Mouse (Mus musculus) lung, postnatal 25 days (tissue): Measurements from ENCODE around the gene Plekha8.

Experiments
- DNase-seq: peaks from one replicate; pipeline ENCODE4 v3.0.0; 2022; ENCODE audit warnings: low spot score

Plekha8 gene

DNA sequence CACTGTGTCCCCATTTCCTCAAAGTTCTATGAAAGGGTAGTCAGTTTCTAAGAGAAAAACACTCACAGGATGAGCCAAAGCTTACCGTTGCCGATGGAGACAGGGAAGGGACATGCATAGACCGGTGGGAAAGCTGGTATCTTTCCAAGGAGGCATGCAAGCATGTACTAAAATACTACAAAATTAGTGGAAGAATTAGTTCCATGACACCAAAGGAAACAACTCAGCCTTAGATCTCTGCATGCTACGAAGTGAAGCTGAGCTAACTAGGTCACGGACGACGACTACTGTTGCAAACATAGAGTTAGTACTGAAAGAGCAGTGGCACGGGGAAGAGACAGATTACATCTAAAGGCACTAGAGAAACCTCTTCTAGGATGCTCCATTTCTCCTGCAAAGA lies 8.0 kb upstream of the Plekha8 start:
- no peak for DNase-seq

DNA sequence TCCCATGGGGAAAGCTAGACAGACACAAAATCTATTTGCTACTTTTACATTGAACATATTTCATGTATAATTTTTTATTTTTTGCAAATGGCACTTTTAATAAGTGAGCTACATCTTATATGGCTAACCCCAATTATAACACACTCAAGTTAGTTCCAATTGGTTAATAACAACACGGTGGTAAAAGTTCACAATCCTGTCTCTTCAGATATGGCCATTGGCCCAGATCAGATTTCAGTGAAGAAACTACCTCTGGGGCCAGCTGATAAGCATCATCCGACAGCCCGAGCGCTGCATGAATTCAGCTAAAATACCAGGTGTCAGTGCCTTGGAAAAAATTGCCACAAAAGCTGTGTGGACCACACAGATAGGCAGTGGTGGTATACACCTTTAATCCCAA lies 7.2 kb upstream of the Plekha8 start:
- no peak for DNase-seq

DNA sequence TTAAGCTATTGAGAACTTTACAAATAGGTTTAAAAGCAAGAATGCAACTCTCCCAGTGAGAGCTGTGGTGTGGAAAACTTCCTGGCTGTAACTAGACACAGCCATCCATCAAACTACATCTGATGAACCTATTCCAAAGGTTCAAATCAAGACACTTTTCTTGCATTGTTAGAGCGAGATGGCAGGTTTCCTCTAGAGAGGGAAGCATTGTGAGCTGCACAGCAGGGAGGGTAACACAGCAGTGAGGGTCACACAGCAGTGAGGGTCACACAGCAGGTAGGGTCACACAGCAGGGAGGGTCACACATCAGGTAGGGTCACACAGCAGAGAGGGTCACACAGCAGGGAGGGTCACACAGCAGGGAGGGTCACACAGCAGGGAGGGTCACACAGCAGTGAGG lies 6.7 kb upstream of the Plekha8 start:
- no peak for DNase-seq

DNA sequence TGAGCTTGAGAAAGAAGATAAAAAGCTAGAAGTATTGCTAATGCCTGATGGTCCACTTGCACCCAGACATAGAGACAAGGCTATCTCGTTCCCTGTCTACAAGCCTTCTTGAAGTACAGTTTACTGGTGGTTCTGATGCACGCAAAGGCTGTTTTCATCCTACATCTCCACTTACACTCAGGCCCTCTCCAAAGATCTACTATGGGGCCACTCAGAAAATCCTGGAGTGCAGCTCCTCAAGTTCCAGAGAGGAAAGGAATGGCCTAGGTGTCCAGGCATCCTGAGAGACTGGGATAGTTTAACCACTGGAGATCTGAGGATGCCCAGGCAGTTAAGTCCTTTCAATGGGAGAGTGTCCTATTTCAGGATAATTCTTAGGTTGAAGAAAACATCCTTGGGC lies 4.2 kb upstream of the Plekha8 start:
- no peak for DNase-seq

DNA sequence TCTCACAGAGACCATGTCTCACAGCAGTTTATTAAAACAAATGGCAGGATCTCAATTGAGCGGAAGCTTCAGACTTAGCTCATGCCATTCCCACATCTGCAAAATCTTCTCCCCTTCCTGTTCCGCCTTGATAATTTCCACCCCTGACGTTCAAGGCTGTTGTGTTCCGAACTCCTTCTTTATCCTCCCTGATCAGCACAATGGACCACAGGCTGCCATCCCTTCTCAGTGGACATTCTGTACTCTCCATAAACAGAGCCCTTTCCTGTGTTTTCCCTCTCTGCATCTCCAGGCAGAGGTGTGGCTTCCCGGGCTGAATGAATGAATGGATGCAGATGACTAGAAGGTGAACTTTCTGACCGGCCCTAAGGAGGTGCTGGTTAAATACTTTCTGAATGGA lies 3.1 kb upstream of the Plekha8 start:
- DNase-seq = peak; percentile 72

DNA sequence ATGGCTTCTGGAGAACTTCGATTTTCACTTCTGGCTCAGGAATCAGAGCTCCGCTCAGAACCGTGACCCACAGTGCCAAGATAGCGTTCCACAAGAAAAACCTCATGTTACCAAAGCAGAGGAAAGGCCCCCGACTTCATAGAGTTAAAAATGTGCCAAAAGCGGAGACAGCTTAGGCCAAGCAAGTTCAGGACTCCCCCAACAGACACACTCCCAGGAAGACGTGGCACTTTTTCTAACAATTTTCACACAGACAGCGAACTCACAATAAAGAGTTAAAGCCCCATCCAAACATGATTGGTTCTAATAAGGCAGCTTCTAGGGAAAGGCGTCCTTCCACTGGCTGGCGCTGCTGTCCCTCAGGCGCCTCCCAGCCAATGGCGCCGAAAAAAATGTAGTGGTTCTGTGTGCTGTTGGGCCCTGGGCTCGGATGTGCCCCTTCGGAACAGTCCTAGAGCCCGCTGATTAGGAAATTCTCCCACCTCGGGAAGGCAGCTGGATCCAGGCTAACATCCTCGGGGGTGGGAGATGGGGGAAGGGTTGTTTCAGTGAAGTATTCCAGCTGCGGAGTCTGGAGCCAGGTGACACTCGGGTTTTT lies 1.9 kb upstream of the Plekha8 start:
- peak; percentile 96 for DNase-seq

DNA sequence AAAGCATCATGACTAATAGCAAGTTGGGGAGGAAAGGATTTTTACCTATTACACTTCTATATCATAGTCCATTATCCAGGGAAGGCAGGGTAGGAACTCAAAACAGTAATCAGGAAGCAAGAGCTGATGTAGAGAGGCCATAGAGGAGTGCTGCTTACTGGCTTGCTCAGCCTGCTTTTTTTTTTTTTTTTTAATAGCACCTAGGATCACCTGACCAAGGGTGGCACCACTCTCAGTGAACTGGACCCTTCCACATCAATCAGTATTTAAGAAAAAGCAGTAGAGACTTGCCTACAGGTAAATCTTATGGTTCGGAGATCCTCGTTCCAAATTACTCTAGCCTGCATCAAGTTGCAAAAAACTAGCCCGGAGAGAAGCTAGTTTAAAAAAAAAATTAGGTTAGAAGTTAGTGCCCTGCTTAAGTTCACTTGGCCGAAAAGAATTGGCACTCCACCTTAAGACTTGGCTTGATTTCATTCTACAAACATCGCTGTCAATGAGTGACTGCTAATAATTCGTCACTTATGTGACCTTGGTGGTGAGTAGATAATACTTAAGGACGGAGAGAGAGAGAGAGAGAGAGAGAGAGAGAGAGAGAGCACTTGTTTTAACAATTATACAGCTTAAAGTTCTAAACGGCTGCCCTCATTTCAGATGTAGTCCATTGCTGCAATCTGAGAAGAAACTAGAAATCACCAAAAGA lies 994 bp upstream of the Plekha8 start:
- no peak for DNase-seq

DNA sequence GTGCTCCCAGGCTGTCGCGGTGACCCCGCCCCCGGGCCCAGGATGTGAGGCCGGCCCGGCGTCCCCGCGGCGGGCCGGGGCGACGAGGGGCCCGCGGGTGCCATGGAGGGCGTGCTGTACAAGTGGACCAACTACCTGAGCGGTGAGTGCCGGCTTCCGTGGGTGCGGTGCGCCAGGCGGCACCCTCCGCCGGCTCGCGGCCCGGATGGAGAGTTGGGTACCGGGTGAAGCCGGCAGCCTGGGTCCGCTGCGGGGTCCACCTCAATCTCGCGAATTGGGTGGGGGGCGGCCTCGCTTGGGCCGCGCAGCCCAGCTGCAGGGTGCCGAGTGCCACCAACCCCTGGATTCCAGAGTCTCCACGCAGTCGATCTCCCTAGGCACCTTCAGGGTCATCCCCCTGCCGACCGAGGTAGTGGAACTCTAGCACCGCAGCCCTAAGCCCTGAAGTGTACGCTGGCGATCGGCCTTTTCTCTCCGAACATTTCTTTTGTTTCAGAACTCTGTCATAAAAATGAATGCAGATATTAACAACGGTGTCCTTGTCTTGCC lies 493 bp downstream of the Plekha8 start:
- no peak for DNase-seq

DNA sequence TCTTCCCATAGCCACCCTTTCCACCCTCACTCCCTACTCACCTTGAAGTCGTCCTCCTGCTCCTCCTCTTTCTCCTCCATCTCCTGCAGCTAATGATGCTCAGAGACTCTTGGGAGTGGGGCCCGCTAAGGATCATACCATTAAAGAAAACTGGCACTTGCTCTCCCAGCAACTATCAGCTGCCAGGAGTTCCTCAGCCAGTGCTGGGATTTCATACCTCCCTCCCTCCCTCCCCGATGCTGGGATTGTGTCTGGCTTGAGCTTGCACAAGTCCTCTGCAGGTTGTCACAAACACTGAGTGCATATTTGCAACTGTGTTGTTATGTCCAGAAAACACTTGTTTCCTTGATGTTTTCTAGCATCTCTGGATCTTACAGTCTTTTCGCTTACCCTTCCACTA lies 2.3 kb downstream of the Plekha8 start, which contains the start of gene Fkbp14:
Fkbp14 (minus strand) TSS at position 101 of the 400 bp plus-strand sequence.
- no peak for DNase-seq

DNA sequence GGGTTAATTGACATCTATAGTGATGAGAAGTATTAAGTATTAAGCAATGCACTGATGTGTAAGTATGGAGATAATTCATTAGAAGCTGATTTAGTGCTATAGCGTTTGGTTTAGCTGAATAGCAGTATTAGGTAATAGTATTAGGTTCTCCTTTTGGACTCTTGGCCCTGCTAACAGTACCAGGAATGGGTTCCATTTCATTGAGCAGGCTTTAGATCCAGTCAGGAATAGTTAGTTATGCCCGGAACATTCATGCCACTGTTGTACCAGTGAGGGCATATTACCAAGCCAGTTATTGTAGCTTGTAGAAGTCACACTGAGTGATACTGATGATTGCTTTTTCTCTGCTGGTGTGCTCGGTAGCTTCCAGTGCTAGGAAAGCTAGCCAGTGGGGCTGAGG lies 2.8 kb downstream of the Plekha8 start:
- no peak for DNase-seq

DNA sequence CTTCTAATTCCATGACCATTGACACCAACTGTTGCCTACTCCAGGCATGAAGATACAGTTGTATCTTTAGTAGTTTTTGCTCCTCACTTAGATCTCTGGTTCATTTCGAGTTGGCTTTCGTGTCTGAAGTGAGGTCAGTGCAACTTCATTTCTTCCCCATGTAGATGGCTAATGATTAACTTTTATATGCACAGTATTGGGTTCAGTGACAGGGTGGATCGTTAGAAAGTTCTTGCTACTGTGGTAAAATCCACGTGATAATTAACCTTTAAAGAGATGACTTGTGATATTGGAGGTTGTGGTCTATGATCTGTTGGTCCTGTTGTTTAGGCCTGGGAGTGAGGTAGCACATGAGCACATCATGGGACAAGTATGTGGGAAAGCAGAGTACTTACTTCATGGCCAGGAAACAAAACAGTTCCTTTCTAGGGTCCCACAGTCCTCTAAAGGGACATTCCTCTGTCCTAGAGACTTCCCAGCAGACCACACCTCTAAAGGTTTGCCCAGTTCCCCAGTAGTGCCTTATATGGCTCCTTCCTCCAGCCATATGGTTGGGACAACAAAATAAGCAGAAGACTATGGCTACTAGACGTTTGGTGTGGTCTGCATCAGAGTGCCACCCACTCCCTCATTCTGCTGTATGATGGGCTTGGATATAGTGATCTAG lies 5.9 kb downstream of the Plekha8 start:
- DNase-seq = no peak

DNA sequence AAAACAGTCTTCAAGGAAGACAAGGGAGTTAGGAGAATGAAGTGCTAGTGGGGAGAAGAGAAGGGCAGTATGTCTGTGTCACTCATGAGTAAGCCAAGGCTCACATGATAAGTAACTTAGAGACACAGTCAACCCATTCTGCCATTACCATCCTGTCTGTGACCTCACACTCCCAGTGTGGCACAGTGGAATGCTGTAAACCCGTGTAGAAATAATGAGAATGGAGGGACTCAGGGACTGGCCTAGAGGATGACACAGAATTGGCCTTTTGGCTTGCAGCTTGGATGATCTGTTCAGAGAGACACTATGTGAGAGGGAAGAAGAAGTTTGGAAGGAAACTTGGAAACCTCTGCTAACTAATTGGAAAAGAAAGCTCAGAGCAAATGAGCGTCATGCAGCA lies 8.0 kb downstream of the Plekha8 start:
- no peak for DNase-seq

DNA sequence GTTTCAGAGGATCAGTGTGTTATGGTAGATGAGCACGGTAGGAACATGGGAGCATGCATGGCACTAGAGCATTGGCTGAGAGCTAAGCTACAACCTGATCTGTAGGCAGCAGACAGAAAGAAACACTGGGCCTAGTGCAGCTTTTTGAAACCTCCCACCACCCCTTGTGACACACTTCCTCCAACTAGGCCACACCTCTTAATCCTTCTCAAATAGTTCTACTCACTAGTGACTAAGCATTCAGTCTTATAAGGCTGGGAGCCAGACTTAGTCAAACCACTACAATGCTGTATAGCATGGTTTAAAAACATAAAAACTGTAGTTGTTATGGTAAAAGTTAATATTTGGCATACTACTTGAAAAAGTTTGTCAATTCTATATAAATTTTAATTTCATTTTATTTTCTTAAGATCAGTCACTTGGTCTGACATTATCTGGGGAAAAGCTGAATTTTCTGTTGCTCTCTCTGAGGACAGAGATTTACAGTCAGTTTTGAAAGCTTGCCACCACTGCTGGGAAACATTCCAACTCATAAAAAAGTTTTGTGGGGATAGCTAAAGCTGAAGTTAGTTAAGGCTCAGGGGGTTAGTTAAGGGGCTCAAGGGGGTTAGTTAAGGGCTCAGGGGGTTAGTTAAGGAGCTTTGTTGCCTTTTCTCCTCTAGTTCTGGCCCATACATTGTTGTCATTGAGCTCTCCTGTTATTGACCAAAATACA lies 9.2 kb downstream of the Plekha8 start:
- no peak for DNase-seq

DNA sequence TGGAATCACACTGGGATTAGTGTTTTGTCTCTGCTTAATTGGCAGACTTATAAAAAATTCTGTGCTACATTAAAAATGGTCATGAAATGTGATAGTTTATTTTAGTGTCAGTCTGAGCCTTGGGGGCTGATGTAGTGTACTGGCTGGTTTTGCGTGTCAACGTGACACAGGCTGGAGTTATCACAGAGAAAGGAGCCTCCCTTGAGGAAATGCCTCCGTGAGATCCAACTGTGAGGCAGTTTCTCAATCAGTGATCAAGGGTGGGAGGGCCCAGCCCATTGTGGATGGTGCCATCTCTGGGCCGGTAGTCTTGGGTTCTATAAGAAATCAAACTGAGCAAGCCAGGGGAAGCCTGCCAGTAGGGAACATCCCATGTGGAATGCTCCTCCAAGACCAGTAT lies 11.3 kb downstream of the Plekha8 start:
- DNase-seq = no peak

DNA sequence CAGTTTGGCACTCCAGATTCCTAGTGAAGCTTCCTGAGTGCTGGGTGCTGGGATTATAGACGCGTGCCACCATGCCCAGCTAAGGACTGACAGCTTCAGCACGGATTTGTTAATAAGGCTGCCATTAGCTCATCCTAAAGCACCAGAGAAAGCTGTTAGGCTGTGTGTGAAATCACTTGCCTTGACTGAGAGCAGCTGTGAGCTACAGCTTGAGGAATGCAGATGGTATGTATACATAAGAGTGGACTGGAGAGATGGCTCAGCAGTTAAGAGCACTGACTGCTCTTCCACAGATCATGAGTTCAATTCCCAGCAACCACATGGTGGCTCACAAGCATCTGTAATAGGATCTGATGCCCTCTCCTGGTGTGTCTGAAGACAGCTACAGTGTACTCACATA lies 22.5 kb downstream of the Plekha8 start:
- DNase-seq = no peak

DNA sequence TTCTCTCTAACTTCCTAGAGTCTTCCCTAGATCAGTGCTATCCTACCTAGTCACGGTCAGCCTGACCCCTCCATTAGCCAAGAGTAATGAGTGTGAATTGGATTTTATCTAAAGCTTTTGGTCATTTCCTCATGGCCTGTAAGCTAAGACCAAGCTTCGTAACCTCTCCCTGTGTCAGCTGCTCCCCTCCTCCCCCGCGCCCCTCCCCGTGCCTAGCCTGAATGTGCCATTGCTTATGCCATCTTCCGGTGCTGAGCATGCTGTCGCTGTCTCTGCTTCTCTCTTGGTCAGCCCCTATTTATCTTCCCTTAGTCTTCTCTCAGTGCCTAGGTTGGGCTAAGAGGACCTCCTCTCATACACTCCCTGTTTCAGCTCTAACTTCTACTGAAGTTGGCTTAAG lies 24.6 kb downstream of the Plekha8 start:
- no peak for DNase-seq

DNA sequence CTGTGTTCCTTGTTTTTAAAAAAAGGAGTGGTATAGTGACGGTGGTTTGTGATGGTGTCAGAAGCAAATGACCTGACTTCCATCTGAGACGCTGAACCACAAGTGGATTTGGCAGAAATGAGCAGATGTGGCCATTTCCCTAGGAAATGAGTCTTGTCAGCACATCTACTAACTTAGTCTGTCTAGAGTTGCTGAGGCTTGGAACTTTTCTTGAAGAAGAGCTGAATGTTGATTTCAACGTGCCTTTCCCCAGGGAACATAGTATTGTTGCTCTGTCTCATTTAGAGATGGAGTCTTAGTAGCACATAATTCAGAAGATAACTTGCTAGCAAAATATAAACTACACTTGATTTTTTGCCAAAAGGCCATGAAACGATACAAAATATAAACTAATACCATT lies 25.4 kb downstream of the Plekha8 start:
- DNase-seq = no peak

DNA sequence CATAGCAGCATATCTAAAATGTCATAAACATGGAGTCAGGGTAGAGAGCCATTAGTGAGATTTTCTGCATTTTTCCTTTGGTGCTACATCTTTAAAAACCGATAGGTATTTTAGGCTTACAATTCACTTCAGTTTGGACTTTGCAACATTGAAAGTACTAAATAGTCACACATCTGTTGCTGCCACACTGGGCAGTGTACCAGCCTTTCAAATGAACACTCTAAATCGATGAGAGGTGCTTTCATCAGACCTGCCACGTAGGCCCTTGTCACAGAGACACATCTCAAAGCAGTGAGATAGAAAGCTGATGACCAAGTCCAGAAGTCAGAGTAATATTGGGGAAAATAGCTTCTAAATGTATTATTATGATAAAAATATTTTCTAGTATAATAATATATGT lies 33.5 kb downstream of the Plekha8 start:
- no peak for DNase-seq

DNA sequence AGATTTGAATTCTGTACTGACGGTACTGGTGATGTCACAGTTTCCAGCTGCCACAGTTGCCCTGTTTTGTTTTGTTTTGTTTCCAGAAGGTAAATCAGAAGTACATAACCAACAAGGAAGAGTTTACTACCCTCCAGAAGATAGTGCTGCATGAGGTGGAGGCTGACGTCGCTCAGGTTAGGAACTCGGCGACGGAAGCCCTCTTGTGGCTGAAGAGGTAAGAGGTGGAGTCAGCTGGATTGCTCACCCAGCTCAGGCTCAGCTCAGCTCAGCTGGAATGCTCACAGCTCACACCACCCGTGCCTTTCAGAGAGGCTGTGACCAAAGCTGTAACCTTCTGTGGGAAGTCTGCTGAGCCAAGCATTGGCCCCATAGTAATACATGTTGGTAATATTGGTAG lies 34.8 kb downstream of the Plekha8 start:
- peak; percentile 32 for DNase-seq

DNA sequence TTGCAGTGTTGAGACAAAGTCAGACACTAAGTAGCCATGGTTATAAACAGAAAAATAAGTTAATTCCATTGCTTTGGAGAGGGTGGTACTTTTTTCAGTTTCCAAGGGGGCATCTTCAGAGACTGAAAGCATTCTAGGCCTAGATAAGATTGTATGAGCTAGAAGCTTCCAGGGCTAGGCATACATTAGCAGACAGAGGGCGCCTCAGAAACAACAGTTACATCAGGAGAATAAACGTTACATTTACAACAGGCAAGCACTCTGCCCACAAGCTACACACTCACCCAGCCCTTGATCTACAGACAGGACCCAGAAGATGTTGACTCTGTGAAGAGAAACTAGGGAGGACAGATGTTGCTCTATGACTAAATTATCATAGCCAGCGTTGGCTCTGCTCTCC lies 36.6 kb downstream of the Plekha8 start:
- peak; percentile 10 for DNase-seq

DNA sequence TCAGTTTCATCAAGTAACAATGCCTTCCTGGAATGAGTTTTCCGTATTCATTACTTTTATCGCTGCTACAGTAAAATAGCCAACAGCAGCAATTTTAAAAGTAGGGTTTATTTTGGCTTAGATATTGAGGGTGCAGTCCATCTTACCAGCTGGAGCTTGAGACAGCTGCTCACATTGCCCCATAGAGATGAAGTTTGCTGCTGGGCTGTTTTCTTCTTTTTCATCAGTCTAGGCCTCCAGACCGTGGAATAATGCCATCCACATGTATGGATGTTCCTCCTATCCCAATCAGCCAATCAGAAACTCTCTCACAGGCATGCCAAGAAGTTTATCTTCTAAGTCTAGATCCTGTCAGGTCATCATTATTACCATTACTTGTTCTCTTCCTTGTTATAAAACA lies 45.0 kb downstream of the Plekha8 start:
- no peak for DNase-seq

DNA sequence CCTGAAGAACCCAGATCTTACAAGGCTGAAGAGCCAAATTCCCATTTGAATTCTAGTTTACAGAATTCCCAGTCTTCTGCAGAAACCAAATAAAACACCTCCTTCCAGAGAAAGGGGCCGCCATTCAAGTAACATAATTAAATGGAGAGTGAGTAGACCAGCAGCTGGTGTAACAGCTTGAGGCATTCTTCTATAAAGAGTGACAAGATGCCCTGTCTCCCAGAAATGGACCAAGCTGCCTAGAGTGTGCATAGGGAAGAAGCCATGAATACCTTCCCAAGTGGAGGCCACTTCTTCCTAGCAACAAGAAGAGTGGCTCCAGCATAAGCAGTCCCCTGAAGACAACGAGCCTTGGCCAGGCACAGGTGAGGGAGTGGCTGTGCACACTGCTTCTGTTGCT lies 47.0 kb downstream of the Plekha8 start:
- no peak for DNase-seq

DNA sequence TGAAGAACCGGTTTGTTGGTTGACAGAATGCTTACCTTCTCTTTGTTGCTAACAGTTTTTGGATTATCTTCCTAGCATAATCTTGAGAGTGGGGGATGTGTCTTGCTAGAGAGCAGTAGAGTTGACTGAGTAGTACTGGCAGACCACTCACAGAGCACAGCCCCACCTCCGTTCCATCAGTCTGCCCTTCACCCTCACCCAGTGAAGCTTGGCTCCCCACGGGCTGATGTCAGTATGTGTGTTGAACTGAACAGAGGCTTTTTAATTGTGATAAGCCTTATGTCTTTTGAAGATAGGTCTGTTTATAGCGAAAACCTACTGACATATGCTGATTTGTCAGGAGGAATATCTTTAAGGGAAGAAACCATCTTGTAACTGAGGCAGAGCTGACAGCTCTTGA lies 48.3 kb downstream of the Plekha8 start:
- no peak for DNase-seq
